Mouse (Mus musculus): ENCODE measurements around the gene Nrip3. TPM values are rescaled to one million over a fixed set of nuclear protein-coding genes. Genes with fewer than 3 reads are reported as not detected.

The Nrip3 gene
- total and polyA plus RNA-seq, 2 experiments from 2014 or later: 0.33 to 0.53 TPM

DNA sequence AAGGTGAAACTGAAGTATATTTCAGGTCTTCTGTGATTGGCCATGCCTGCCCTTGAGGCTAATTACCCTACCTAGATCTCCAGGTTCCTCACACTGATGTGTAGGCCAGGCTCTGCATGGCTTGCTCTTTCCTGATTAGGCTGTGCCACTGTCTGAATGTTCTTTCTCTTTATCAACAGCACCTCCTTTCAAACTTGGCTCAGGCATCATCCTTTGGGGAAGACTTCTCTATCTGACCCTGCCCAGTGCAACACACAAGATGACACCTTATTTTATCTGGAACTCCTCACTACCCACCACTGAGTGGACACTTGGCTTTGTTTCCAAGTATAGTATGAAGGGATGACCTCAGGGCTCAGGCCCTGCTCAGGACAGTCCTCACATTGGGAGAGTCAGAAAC lies 36.1 kb upstream of the Nrip3 start:
- Histone ChIP-seq H3K36me3 (replicated peaks; ENCODE audit: control insufficient read depth, insufficient read depth, low read length) (no peaks in the 10 kb centered on the region), H3K9ac (replicated peaks; ENCODE audit: low read depth, low read length) (no peak overlapping the region), H3K4me3 (ENCODE audit: low read depth, low read length) (no peak overlapping the region), H3K27me3 (ENCODE audit: control insufficient read depth, insufficient read depth, low read length) (no peaks in the 10 kb centered on the region), H3K27ac (ENCODE audit: low read depth) (no peak overlapping the region), H3K4me1 (ENCODE audit: control insufficient read depth, insufficient read depth) (no peaks in the 10 kb centered on the region), H3K4me2 (ENCODE audit: low read depth, low read length) (no peak overlapping the region), H3K9me3 (replicated peaks; ENCODE audit: control insufficient read depth, low read length) (no peaks in the 10 kb centered on the region)
- no peak for DNase-seq (ENCODE audit: low spot score)
- TF ChIP-seq EP300 (IDR thresholded peaks at IDR 0.05; ENCODE audit: low read depth): no peak
- no peak for ATAC-seq (ENCODE audit: insufficient read depth, low read depth)

DNA sequence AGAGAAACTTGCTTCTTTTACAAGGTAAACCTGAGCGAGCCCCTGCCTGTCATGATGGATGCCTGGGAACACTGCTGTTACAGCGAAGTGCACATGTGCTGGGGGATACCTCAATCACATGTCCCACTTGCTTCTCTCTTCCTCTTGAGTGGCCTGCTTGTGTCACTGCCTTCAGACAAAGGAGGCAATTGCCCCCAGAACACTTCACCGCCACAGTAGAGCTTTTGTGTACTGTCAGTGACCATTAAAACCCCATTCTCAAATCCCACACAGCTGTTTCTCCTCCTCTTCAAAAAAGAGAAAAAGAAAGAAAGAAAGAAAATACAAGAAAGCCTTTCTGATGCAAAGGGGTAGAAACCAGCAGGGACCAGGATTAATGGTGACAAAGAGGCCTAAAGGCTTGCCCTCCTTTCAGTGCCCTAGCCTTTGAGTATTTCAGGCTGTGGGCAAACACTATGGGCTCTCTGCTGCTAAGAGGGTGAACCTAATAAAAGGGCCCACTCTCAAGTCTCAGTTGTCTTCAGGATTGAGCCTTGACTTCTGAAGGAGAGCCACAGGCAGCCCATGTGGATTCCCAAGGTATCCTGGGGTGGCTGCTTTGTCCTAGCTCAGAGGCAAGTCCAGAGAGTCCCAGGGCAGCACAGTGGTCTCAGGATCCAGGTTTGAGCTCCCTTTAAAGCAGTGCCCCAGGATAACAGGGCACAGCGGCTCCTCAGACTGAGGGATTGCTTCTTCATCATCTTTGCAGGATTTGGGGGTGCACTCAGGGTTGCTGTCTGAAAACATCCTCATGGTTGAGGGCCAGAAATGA lies 31.7 kb upstream of the Nrip3 start:
- Histone ChIP-seq H3K27me3 (ENCODE audit: control insufficient read depth, insufficient read depth, low read length) (no peaks in the 10 kb centered on the region), H3K27ac (ENCODE audit: low read depth) (no peak overlapping the region), H3K9ac (replicated peaks; ENCODE audit: low read depth, low read length) (no peak overlapping the region), H3K4me2 (ENCODE audit: low read depth, low read length) (no peak overlapping the region), H3K4me1 (ENCODE audit: control insufficient read depth, insufficient read depth) (0 out of 2 replicates have a peak, but pooled peaks cover 3% of the 10 kb centered on the region), H3K4me3 (ENCODE audit: low read depth, low read length) (no peak overlapping the region), H3K9me3 (replicated peaks; ENCODE audit: control insufficient read depth, low read length) (no peaks in the 10 kb centered on the region), H3K36me3 (replicated peaks; ENCODE audit: control insufficient read depth, insufficient read depth, low read length) (no peaks in the 10 kb centered on the region)
- ATAC-seq (ENCODE audit: insufficient read depth, low read depth): no peak
- no peak for DNase-seq (ENCODE audit: low spot score)
- 84% methylated on average over 4 of the region's 4 CpGs for WGBS
- no peak for TF ChIP-seq EP300 (IDR thresholded peaks at IDR 0.05; ENCODE audit: low read depth)
- TF ChIP-seq CTCF (IDR thresholded peaks at IDR 0.05; ENCODE audit: low read depth): no peak

DNA sequence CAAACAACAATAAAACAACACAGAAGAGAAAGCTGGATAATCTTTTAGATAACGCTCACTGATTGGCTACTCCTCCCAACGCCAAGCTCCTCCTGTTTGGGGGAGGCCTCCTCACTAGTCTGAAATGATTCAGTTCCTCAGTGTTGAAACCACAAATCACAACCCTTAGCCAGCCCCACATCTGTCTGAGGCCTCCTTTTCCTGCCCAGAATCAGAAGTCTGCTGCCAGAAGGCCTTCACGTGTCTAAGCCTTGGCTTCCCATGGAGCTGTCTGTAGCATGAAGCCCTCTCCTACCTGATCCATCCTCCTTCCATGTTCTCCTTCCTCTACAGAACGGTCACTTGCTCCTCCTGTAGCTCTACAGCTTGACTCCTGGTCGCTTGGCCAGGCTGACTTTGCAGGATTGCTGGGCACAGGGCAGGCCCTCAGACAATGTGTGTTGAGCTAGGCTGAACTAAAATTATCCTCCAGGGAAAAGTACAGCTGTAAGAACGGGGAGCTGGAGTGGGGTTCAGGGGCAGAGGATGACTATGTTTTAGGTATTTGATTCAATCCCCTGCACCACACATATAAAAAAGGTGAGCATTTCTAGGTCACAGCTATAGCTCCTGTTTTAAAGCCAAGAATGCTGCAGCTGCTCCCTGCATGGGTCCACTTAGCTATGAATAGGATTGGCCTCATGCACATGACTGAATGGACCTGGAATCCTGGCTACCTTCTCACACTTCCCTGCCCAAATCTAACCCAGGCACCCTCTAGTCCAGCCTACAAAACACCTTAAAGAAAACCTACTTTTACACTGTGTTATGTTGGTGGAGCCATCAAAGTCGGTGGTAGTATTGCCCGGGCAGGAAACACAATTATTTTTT lies 26.0 kb upstream of the Nrip3 start:
- no peak overlapping the region for H3K9ac ChIP-seq (replicated peaks; ENCODE audit: low read depth, low read length)
- H3K4me1 ChIP-seq (ENCODE audit: control insufficient read depth, insufficient read depth): peaks cover 35% of the 10 kb centered on the region
- ATAC-seq (ENCODE audit: insufficient read depth, low read depth) (peak; percentile 82), DNase-seq (ENCODE audit: low spot score) (peak; percentile 63)
- 57% methylated on average over 8 of the region's 8 CpGs for WGBS
- no peak overlapping the region for H3K4me3 ChIP-seq (ENCODE audit: low read depth, low read length)
- no peak overlapping the region for H3K4me2 ChIP-seq (ENCODE audit: low read depth, low read length)
- H3K27me3 ChIP-seq (ENCODE audit: control insufficient read depth, insufficient read depth, low read length): no peaks in the 10 kb centered on the region
- H3K36me3 ChIP-seq (replicated peaks; ENCODE audit: control insufficient read depth, insufficient read depth, low read length): no peaks in the 10 kb centered on the region
- H3K27ac ChIP-seq (ENCODE audit: low read depth): peak overlapping the region; percentile 82
- TF ChIP-seq CTCF (IDR thresholded peaks at IDR 0.05; ENCODE audit: low read depth) (no peak), EP300 (IDR thresholded peaks at IDR 0.05; ENCODE audit: low read depth) (0 out of 2 replicates have a peak, but pooled peaks have one; percentile 18)
- no peaks in the 10 kb centered on the region for H3K9me3 ChIP-seq (replicated peaks; ENCODE audit: control insufficient read depth, low read length)

DNA sequence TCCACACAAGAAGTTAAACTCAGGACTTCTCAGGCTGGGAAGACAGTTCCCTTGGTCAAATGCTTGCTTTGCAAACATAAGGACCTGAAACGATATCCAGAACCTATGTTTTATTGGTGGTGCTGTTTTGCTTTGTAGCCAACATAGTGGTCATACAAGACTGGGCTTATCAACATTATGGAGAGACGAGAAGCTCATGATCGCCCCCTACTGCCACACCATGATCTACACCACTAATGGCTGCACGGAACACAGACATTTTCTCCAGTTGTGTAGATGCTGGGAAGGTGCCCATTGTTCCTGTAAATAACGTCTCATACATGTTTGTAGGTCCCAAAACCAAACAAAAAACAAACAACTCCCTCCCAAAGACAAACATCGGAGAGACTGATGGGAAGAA lies 23.0 kb upstream of the Nrip3 start:
- 59% methylated on average over 6 of the region's 6 CpGs for WGBS
- Histone ChIP-seq H3K27ac (ENCODE audit: low read depth) (no peak overlapping the region), H3K4me3 (ENCODE audit: low read depth, low read length) (no peak overlapping the region), H3K9me3 (replicated peaks; ENCODE audit: control insufficient read depth, low read length) (no peaks in the 10 kb centered on the region), H3K36me3 (replicated peaks; ENCODE audit: control insufficient read depth, insufficient read depth, low read length) (no peaks in the 10 kb centered on the region), H3K9ac (replicated peaks; ENCODE audit: low read depth, low read length) (no peak overlapping the region), H3K27me3 (ENCODE audit: control insufficient read depth, insufficient read depth, low read length) (no peaks in the 10 kb centered on the region), H3K4me1 (ENCODE audit: control insufficient read depth, insufficient read depth) (peaks cover 35% of the 10 kb centered on the region), H3K4me2 (ENCODE audit: low read depth, low read length) (no peak overlapping the region)
- DNase-seq (ENCODE audit: low spot score) (no peak), ATAC-seq (ENCODE audit: insufficient read depth, low read depth) (no peak)
- TF ChIP-seq EP300 (IDR thresholded peaks at IDR 0.05; ENCODE audit: low read depth) (no peak), CTCF (IDR thresholded peaks at IDR 0.05; ENCODE audit: low read depth) (peak; percentile 47)

DNA sequence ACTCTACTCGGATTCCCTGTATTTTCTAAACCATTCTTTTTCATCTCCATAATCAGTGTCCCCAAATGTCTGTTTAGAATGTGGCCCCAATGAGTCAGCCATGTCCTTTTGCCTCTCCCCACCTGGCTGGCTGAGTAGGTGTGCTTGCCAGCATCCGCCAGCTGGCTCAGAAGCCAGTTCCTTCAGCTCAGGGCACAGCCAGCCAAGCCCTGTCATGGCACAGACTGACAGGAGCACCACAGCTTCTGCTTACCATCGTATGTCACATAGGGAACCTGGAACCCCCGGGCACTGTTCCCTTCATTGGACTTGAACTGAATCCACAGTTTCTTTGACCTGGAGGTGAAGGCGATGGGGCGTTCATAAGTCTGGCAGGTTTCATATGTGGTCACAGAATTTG lies 22.5 kb upstream of the Nrip3 start:
- no peak overlapping the region for H3K4me3 ChIP-seq (ENCODE audit: low read depth, low read length)
- no peak overlapping the region for H3K9ac ChIP-seq (replicated peaks; ENCODE audit: low read depth, low read length)
- no peaks in the 10 kb centered on the region for H3K9me3 ChIP-seq (replicated peaks; ENCODE audit: control insufficient read depth, low read length)
- no peak overlapping the region for H3K4me2 ChIP-seq (ENCODE audit: low read depth, low read length)
- DNase-seq (ENCODE audit: low spot score) (no peak), ATAC-seq (ENCODE audit: insufficient read depth, low read depth) (no peak)
- H3K36me3 ChIP-seq (replicated peaks; ENCODE audit: control insufficient read depth, insufficient read depth, low read length): no peaks in the 10 kb centered on the region
- WGBS: 82% methylated on average over 6 of the region's 6 CpGs
- TF ChIP-seq EP300 (IDR thresholded peaks at IDR 0.05; ENCODE audit: low read depth) (no peak), CTCF (IDR thresholded peaks at IDR 0.05; ENCODE audit: low read depth) (no peak)
- H3K27me3 ChIP-seq (ENCODE audit: control insufficient read depth, insufficient read depth, low read length): no peaks in the 10 kb centered on the region
- H3K4me1 ChIP-seq (ENCODE audit: control insufficient read depth, insufficient read depth): peaks cover 35% of the 10 kb centered on the region
- H3K27ac ChIP-seq (ENCODE audit: low read depth): peak overlapping the region; percentile 72

All from heart, postnatal 0 days (tissue).